Comparison of ENCODE assay signal across 14 mouse cellular contexts in the genomic region with DNA sequence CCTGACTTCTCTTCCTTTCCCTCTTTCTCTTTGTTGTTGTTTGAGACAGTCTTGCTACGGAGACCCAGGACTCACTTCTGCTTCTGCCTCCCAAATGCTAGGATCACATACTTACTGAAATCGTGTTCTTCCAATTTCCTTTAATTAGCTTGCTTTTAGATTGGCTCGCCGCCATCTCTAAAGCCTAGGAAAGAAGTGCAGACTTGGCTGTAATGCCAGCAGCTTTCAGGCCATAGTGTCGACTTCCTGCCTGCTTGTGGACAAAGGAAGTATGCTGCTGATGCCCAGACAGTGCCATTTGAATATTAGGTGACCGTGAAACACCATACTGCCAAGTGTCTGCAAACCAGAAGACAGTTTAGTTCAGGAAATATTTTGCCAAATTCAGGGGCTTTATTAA. TPM values are rescaled to one million over a fixed set of nuclear protein-coding genes. Genes with fewer than 3 reads are reported as not detected.
A peak's percentile ranks its signal among the peaks of the same experiment; 100 is the strongest.
DNase-seq lines count a peak whose midpoint lies in the region; ATAC-seq and TF ChIP-seq lines count a peak whose summit lies in the region.
"Had no signal": no experiment of that assay in that cellular context is flagged by ENCODE, and none has a peak within 500 bp of the region (broad histone marks: within the 10 kb centered on the region; RNA-seq: fewer than 3 reads in every experiment).

No protein-coding gene starts in this region.

- 44% methylated on average over 6 of the region's 6 CpGs for WGBS in embryonic facial prominence, embryonic 13.5 days
- whole genome bisulfite sequencing in embryonic facial prominence, embryonic 10.5 days: 68% methylated on average over 6 of the region's 6 CpGs
- WGBS in kidney, embryonic 16.5 days: 53% methylated on average over 6 of the region's 6 CpGs
- 58% methylated on average over 6 of the region's 6 CpGs for WGBS in stomach, embryonic 16.5 days
- WGBS in stomach, postnatal 0 days: 53% methylated on average over 6 of the region's 6 CpGs

- ATAC-seq in embryonic facial prominence, embryonic 13.5 days (ENCODE audit: insufficient number of reproducible peaks, insufficient read depth, low FRiP score, low TSS enrichment, low read depth): no peak
- ATAC-seq in kidney, embryonic 16.5 days (ENCODE audit: low FRiP score, low TSS enrichment): no peak
- no peak for ATAC-seq in stomach, embryonic 16.5 days (ENCODE audit: insufficient read depth, low FRiP score)
- ATAC-seq in stomach, postnatal 0 days (ENCODE audit: low FRiP score, low TSS enrichment): no peak

- peaks cover 16% of the 10 kb centered on the region for H3K4me1 ChIP-seq in embryonic facial prominence, embryonic 13.5 days
- peaks cover 25% of the 10 kb centered on the region for H3K4me1 ChIP-seq in embryonic facial prominence, embryonic 10.5 days
- 0 out of 2 replicates have a peak, but pooled peaks cover 11% of the 10 kb centered on the region for H3K4me1 ChIP-seq in kidney, embryonic 16.5 days (ENCODE audit: insufficient read depth, low read length)
- H3K4me1 ChIP-seq in stomach, embryonic 16.5 days (ENCODE audit: control insufficient read depth, insufficient read depth, low read length): no peaks in the 10 kb centered on the region
- H3K4me1 ChIP-seq in stomach, postnatal 0 days (replicated peaks; ENCODE audit: control insufficient read depth, insufficient read depth): no peaks in the 10 kb centered on the region

- TF ChIP-seq EP300 in stomach, postnatal 0 days (optimal IDR thresholded peaks at IDR 0.05): no peak

- no peak overlapping the region for H3K4me2 ChIP-seq in embryonic facial prominence, embryonic 13.5 days
- H3K4me2 ChIP-seq in kidney, embryonic 16.5 days (replicated peaks; ENCODE audit: low read depth, low read length): no peak overlapping the region
- H3K4me2 ChIP-seq in stomach, embryonic 16.5 days (ENCODE audit: low read depth, low read length): no peak overlapping the region
- no peak overlapping the region for H3K4me2 ChIP-seq in stomach, postnatal 0 days (replicated peaks; ENCODE audit: low read depth)
- H3K4me2 ChIP-seq: hindbrain, embryonic 14.5 days; kidney, embryonic 15.5 days had no signal

- H3K36me3 ChIP-seq in embryonic facial prominence, embryonic 13.5 days: no peaks in the 10 kb centered on the region
- H3K36me3 ChIP-seq in embryonic facial prominence, embryonic 10.5 days (replicated peaks): no peaks in the 10 kb centered on the region
- no peaks in the 10 kb centered on the region for H3K36me3 ChIP-seq in kidney, embryonic 16.5 days (ENCODE audit: insufficient read depth, low read length)
- H3K36me3 ChIP-seq in stomach, embryonic 16.5 days (ENCODE audit: control insufficient read depth, insufficient read depth, low read length): no peaks in the 10 kb centered on the region
- H3K36me3 ChIP-seq in stomach, postnatal 0 days (ENCODE audit: control insufficient read depth, insufficient read depth, low read length): no peaks in the 10 kb centered on the region
- H3K36me3 ChIP-seq: kidney, embryonic 15.5 days had no signal

- H3K27ac ChIP-seq in embryonic facial prominence, embryonic 13.5 days: 0 out of 2 replicates have a peak overlapping the region, but pooled peaks have one; percentile 16
- no peak overlapping the region; the same call in 1 of the 2 replicates for H3K27ac ChIP-seq in embryonic facial prominence, embryonic 10.5 days (replicated peaks)
- no peak overlapping the region for H3K27ac ChIP-seq in kidney, embryonic 16.5 days (ENCODE audit: low read length)
- peak overlapping the region; percentile 38; the same call in 1 of the 2 replicates for H3K27ac ChIP-seq in stomach, embryonic 16.5 days (ENCODE audit: low read length)
- H3K27ac ChIP-seq in stomach, postnatal 0 days (replicated peaks): no peak overlapping the region
- H3K27ac ChIP-seq: hindbrain, embryonic 14.5 days had no signal

- TF ChIP-seq CTCF in stomach, postnatal 0 days (IDR thresholded peaks at IDR 0.05; ENCODE audit: low read depth): no peak

- no peak overlapping the region for H3K9ac ChIP-seq in embryonic facial prominence, embryonic 13.5 days
- H3K9ac ChIP-seq in kidney, embryonic 16.5 days (replicated peaks; ENCODE audit: low read length): no peak overlapping the region
- H3K9ac ChIP-seq in stomach, embryonic 16.5 days (ENCODE audit: low read length): no peak overlapping the region
- no peak overlapping the region for H3K9ac ChIP-seq in stomach, postnatal 0 days (ENCODE audit: low read length)
- H3K9ac ChIP-seq: hindbrain, embryonic 14.5 days; kidney, embryonic 15.5 days had no signal

- H3K4me3 ChIP-seq in embryonic facial prominence, embryonic 13.5 days: no peak overlapping the region
- H3K4me3 ChIP-seq in embryonic facial prominence, embryonic 10.5 days: no peak overlapping the region
- H3K4me3 ChIP-seq in kidney, embryonic 16.5 days (ENCODE audit: low read length): no peak overlapping the region
- H3K4me3 ChIP-seq in stomach, embryonic 16.5 days (replicated peaks; ENCODE audit: low read length): no peak overlapping the region
- no peak overlapping the region for H3K4me3 ChIP-seq in stomach, postnatal 0 days (ENCODE audit: low read depth, low read length)
- H3K4me3 ChIP-seq: kidney, embryonic 15.5 days had no signal

- H3K9me3 ChIP-seq in embryonic facial prominence, embryonic 13.5 days: no peaks in the 10 kb centered on the region
- H3K9me3 ChIP-seq in embryonic facial prominence, embryonic 10.5 days: no peaks in the 10 kb centered on the region
- no peaks in the 10 kb centered on the region for H3K9me3 ChIP-seq in kidney, embryonic 16.5 days (ENCODE audit: low read length)
- H3K9me3 ChIP-seq in stomach, embryonic 16.5 days (replicated peaks; ENCODE audit: control insufficient read depth, low read length): no peaks in the 10 kb centered on the region
- H3K9me3 ChIP-seq in stomach, postnatal 0 days (ENCODE audit: control insufficient read depth, low read length): no peaks in the 10 kb centered on the region
- H3K9me3 ChIP-seq: kidney, embryonic 15.5 days had no signal

- no peak for DNase-seq in embryonic facial prominence, embryonic 10.5 days (ENCODE audit: low spot score)
- peak; percentile 21 for DNase-seq in kidney, postnatal 14 days
- DNase-seq in stomach, postnatal 0 days (ENCODE audit: low spot score): no peak
- no peak for DNase-seq in thymus, postnatal 4 days
- DNase-seq in adrenal gland, postnatal 4 days (ENCODE audit: low spot score in 2 of 2): no peak
- DNase-seq: B cell, adult 2 months; layer of hippocampus, postnatal 36 days; liver had no signal

- H3K27me3 ChIP-seq in embryonic facial prominence, embryonic 13.5 days: no peaks in the 10 kb centered on the region
- no peaks in the 10 kb centered on the region for H3K27me3 ChIP-seq in embryonic facial prominence, embryonic 10.5 days (replicated peaks; ENCODE audit: low read depth, poor library complexity, severe bottlenecking)
- no peaks in the 10 kb centered on the region for H3K27me3 ChIP-seq in kidney, embryonic 16.5 days (ENCODE audit: insufficient read depth, low read length)
- no peaks in the 10 kb centered on the region for H3K27me3 ChIP-seq in stomach, embryonic 16.5 days (ENCODE audit: control insufficient read depth, insufficient read depth, low read length)
- H3K27me3 ChIP-seq in stomach, postnatal 0 days (ENCODE audit: control insufficient read depth, insufficient read depth, low read length): no peaks in the 10 kb centered on the region
- H3K27me3 ChIP-seq: kidney, embryonic 15.5 days had no signal

RNA-seq across cellular contexts. Expression of a gene that starts 51.4 kb away (rescaled TPM):
- 14.5 TPM in 2 replicates for polyA plus RNA-seq in embryonic facial prominence, embryonic 13.5 days (2015; fragmentation: Nextera tagmentation; extraction: Ambion mirVana)
- polyA plus RNA-seq in embryonic facial prominence, embryonic 10.5 days (2016; fragmentation: Nextera tagmentation; extraction: Ambion mirVana): 12.7 and 15.3 TPM in 2 replicates
- polyA plus RNA-seq in kidney, embryonic 16.5 days (2015; fragmentation: Nextera tagmentation; extraction: Ambion mirVana): 19.0 and 22.2 TPM in 2 replicates
- polyA plus RNA-seq in stomach, embryonic 16.5 days (2015; fragmentation: Nextera tagmentation; extraction: Ambion mirVana): 33.2 and 49.8 TPM in 2 replicates
- polyA plus RNA-seq in stomach, postnatal 0 days (2015; fragmentation: Nextera tagmentation; extraction: Ambion mirVana): 114 and 117 TPM in 2 replicates
- 10 to 100 TPM; 17.0 to 23.5 TPM for total RNA-seq in adrenal gland, postnatal 4 days (2021)
- total RNA-seq: MEL had no signal

Comparison
In these comparisons a context has a peak if more than half of its experiments do, and no peak if none do; other contexts are left out.
1. H3K27ac ChIP-seq: peak in embryonic facial prominence, embryonic 13.5 days (single experiment) and stomach, embryonic 16.5 days (single experiment); none in embryonic facial prominence, embryonic 10.5 days (single experiment), kidney, embryonic 16.5 days (single experiment) and stomach, postnatal 0 days (single experiment).